Mouse (Mus musculus) layer of hippocampus, adult 8-10 months (tissue): ENCODE measurements at regions not wholly inside any gene's neighbourhood (a gene's known extent, or its start where the extent isn't known, plus 50 kb on each side); places are given as distances from the start of the nearest gene placed in this dataset.

Source experiments
- DNase-seq, 2 experiments: peaks; one replicate each; pipeline ENCODE4 v3.0.0; 2022; ENCODE audit warnings: low spot score in 2 of 2

- no peak for DNase-seq
Measured at GRCm38 (mm10) chr9:101404034-101404433, 152.4 kb upstream of the Ppp2r3a start.

GRCm38 (mm10) chr9:101402544-101403194, 151.1 kb upstream of the Ppp2r3a start:
- no peak for DNase-seq

- no peak for DNase-seq
Measured at GRCm38 (mm10) chr9:101401416-101401815, 149.8 kb upstream of the Ppp2r3a start.

- DNase-seq, result no peak
Measured at GRCm38 (mm10) chr9:101398858-101399257, 147.3 kb upstream of the Ppp2r3a start.

GRCm38 (mm10) chr9:101369380-101369779, 117.8 kb upstream of the Ppp2r3a start:
- no peak for DNase-seq

- no peak for DNase-seq
Measured at GRCm38 (mm10) chr9:101356607-101357006, 105.0 kb upstream of the Ppp2r3a start.

- DNase-seq, result no peak
Measured at GRCm38 (mm10) chr9:101348771-101349170, 97.2 kb upstream of the Ppp2r3a start.

- no peak for DNase-seq
Measured at GRCm38 (mm10) chr9:101342887-101343286, 91.3 kb upstream of the Ppp2r3a start.

- no peak for DNase-seq
Measured at GRCm38 (mm10) chr9:101340796-101341465, 89.3 kb upstream of the Ppp2r3a start.

GRCm38 (mm10) chr9:101329032-101329824, 77.6 kb upstream of the Ppp2r3a start:
- no peak for DNase-seq

- no peak for DNase-seq
Measured at GRCm38 (mm10) chr9:101326961-101327360, 75.4 kb upstream of the Ppp2r3a start.

GRCm38 (mm10) chr9:101314036-101314435, 62.4 kb upstream of the Ppp2r3a start:
- peak; percentile 28 to 49 for DNase-seq

GRCm38 (mm10) chr9:101306408-101306935, 54.9 kb upstream of the Ppp2r3a start:
- DNase-seq, result no peak

- no peak for DNase-seq
Measured at GRCm38 (mm10) chr9:101305730-101306129, 54.1 kb upstream of the Ppp2r3a start.
